Mouse (Mus musculus) liver, embryonic 13.5 days (tissue): ENCODE measurements around the gene Olfr943. TPM values are rescaled to one million over a fixed set of nuclear protein-coding genes. Genes with fewer than 3 reads are reported as not detected.

Source experiments
- ATAC-seq: fragments of 200-750 bp; cut with Nextera tagmentation; 2 replicates; pipeline ENCODE4 v1.8.0; 2017; ENCODE audit warnings: low read depth, mild to moderate bottlenecking, moderate number of reproducible peaks, moderate library complexity
- DNase-seq: peaks from one replicate; pipeline ENCODE4 v3.0.0; 2022
- H3K27ac ChIP-seq: fragments of 300-500 bp; sonication (generic); 2 replicates; pipeline ENCODE4 v1.5.1; 2015; ENCODE audit warnings: moderate library complexity, mild to moderate bottlenecking, inconsistent platforms
- H3K27me3 ChIP-seq: fragments of 300-500 bp; sonication (generic); 2 replicates; pipeline ENCODE4 v1.6.1; 2015; ENCODE audit warnings: mild to moderate bottlenecking, inconsistent platforms
- H3K36me3 ChIP-seq: fragments of 300-500 bp; sonication (generic); 2 replicates; pipeline ENCODE4 v1.6.1; 2015; ENCODE audit warnings: mild to moderate bottlenecking, inconsistent platforms
- H3K4me1 ChIP-seq: fragments of 300-500 bp; sonication (generic); replicated peaks from 2 replicates; pipeline ENCODE4 v1.6.1; 2015; ENCODE audit warnings: inconsistent platforms
- H3K4me2 ChIP-seq: fragments of 300-500 bp; sonication (generic); 2 replicates; pipeline ENCODE4 v1.6.1; 2015; ENCODE audit warnings: inconsistent platforms, mild to moderate bottlenecking, moderate library complexity
- H3K4me3 ChIP-seq: fragments of 300-500 bp; sonication (generic); replicated peaks from 2 replicates; pipeline ENCODE4 v1.5.1; 2015; ENCODE audit warnings: mild to moderate bottlenecking, inconsistent platforms
- H3K9ac ChIP-seq: fragments of 300-500 bp; sonication (generic); 2 replicates; pipeline ENCODE4 v1.6.1; 2015; ENCODE audit warnings: mild to moderate bottlenecking, inconsistent platforms
- H3K9me3 ChIP-seq: fragments of 300-500 bp; sonication (generic); replicated peaks from 2 replicates; pipeline ENCODE4 v1.6.1; 2016; ENCODE audit warnings: inconsistent platforms
- WGBS: fragments of 180-500 bp; shearing (Covaris S2); methylation state at CpG from one replicate; pipeline ENCODE4 v1.1.7; 2015; ENCODE audit not compliant: insufficient replicate concordance; 5-methylcytosine and 5-hydroxymethylcytosine counted together
- polyA plus RNA-seq: library from polyadenylated mRNA; unstranded; fragments of >200 nt; fragmentation: Nextera tagmentation; extraction: Ambion mirVana; gene quantifications from 2 replicates; pipeline ENCODE4 v1.2.1, GENCODE M21; 2015

Olfr943 gene
- polyA plus RNA-seq, result not detected in 2 replicates

DNA sequence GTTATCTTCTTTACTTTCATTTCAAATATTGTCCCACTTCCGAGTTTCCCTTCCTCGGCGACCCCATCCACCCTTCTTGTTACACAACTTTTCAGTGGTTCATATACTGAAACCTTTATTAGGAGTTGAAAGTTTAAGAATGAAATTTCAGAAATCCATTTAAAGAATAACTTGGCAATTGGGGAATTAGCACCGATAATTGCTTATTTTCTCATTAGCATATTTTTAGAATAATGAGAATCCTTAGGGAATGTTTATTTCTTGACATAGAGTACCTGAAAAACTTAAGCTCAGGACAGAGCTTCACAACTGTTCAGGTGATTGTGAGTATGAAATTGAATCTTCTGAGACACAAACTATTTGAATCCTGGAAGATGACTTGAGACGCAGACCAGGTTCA, at the start of gene Olfr943:
Gene Olfr943 (plus strand): TSS at position 301 of the 400 bp plus-strand sequence.
- no peak for ATAC-seq
- Histone ChIP-seq H3K27me3 (no peaks in the 10 kb centered on the region), H3K36me3 (no peaks in the 10 kb centered on the region), H3K4me2 (no peak within 1 kb of the TSS), H3K4me3 (no peak within 1 kb of the TSS), H3K9ac (no peak within 1 kb of the TSS), H3K4me1 (no peaks in the 10 kb centered on the region), H3K27ac (no peak within 1 kb of the TSS), H3K9me3 (no peaks in the 10 kb centered on the region)
- WGBS, result 71% methylated on average over 5 of the region's 5 CpGs
- DNase-seq, result no peak

DNA sequence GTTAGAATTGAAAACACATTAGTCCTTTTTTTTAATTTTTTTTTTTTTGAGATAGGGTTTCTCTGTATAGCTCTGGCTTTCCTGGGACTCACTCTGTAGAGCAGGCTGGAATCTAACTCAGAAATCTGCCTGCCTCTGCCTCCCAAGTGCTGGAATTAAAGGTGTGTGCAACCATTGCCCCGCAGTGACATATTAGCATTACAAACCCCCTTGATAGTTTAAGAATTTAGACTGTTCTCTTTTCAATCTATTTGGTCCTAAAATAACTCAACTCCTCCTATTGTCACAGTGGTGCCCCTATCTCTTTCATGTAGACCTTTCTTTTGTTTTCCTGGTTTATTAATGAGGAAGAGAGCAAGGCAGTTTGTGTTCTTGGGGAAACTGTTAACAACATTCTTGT, 38.8 kb upstream of the Olfr943 start:
- H3K9me3 ChIP-seq, result no peaks in the 10 kb centered on the region; the same call in 1 of the 2 replicates
- no peak overlapping the region for H3K9ac ChIP-seq
- no peak for DNase-seq
- H3K27me3 ChIP-seq, result no peaks in the 10 kb centered on the region
- no peak overlapping the region for H3K4me3 ChIP-seq
- H3K36me3 ChIP-seq, result no peaks in the 10 kb centered on the region
- no peak overlapping the region for H3K27ac ChIP-seq
- H3K4me1 ChIP-seq, result no peaks in the 10 kb centered on the region
- WGBS, result 50% methylated on average over 1 of the region's 1 CpGs
- no peak overlapping the region for H3K4me2 ChIP-seq
- no peak for ATAC-seq

DNA sequence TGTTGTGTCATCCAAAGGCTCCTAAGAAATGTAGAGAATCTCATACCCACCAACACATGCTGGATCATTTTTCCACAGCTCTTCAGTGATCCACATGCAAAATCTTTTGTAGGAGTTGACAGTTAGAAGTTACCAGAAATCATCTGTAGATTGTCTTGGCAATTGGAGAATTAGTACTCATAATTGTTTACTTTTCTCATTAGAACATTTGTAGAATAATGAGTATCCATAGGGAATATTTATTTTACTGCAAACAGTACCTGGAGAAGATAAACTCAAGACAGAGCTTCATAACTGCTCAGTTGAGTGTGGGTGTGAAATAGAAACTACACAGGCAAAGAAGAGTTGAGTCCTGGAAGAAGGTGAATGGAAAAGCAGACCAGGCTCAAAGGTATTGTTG, 38.3 kb upstream of the Olfr943 start, which contains the start of gene Olfr27:
Gene Olfr27 (plus strand): TSS at position 301 of the 400 bp plus-strand sequence.
- H3K4me3 ChIP-seq, result no peak within 1 kb of the TSS
- no peak for DNase-seq
- H3K4me2 ChIP-seq, result no peak within 1 kb of the TSS
- no peak within 1 kb of the TSS for H3K9ac ChIP-seq
- no peaks in the 10 kb centered on the region for H3K36me3 ChIP-seq
- H3K27me3 ChIP-seq, result no peaks in the 10 kb centered on the region
- no peak for ATAC-seq
- no peak within 1 kb of the TSS for H3K27ac ChIP-seq
- H3K9me3 ChIP-seq, result no peaks in the 10 kb centered on the region; the same call in 1 of the 2 replicates
- H3K4me1 ChIP-seq, result no peaks in the 10 kb centered on the region

DNA sequence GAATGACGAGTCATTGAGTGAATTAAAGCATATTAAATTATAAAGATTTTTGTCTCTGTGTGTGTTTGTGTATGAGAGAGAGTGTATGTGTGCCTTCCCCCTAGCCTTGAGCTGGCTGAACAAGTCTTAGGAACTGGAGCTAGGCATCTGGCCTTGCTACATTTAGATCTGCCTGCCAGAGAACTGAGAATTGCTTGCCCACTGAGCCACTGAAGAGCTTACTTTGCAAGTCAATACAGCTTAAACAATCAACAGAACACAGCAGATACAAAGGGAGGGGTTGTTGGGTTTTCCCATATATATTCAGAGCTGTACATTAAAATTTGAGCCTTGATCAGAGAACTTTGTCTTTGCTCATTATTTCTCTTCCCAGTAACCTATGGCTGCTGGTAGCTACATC, 13.7 kb upstream of the Olfr943 start:
- Histone ChIP-seq H3K27ac (no peak overlapping the region), H3K9ac (no peak overlapping the region), H3K4me2 (no peak overlapping the region), H3K27me3 (no peaks in the 10 kb centered on the region), H3K4me3 (no peak overlapping the region), H3K9me3 (no peaks in the 10 kb centered on the region), H3K36me3 (no peaks in the 10 kb centered on the region), H3K4me1 (no peaks in the 10 kb centered on the region)
- DNase-seq (no peak), ATAC-seq (no peak)
- WGBS, result 23% methylated on average over 1 of the region's 1 CpGs

DNA sequence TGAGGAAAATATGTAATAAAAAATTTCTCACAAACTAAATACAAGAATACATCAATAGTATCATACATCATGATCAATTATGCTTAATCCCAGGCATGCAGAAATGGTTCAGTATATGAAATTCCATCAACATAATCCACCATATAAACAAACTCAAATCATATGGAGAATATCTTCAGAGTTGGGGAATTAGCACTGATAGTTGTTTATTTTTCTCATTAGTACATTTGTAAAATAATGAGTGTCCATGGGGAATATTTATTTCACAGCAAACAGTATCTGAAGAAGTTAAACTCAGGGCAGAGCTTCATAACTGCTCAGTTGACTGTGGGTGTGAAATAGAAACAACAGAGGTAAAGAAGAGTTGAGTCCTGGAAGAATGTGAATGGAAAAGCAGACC, 35.5 kb downstream of the Olfr943 start, which contains the start of gene Olfr944:
Gene Olfr944 (plus strand): TSS at position 301 of the 400 bp plus-strand sequence.
- Histone ChIP-seq H3K9ac (no peak within 1 kb of the TSS), H3K27me3 (no peaks in the 10 kb centered on the region), H3K9me3 (no peaks in the 10 kb centered on the region), H3K36me3 (no peaks in the 10 kb centered on the region), H3K4me3 (no peak within 1 kb of the TSS), H3K27ac (no peak within 1 kb of the TSS), H3K4me1 (no peaks in the 10 kb centered on the region), H3K4me2 (no peak within 1 kb of the TSS)
- no peak for ATAC-seq
- DNase-seq, result no peak

Other genes starting within 250 kb of the Olfr943 start
- not detected in 2 replicates for gene Olfr930, start 236.5 kb upstream of the Olfr943 start, polyA plus RNA-seq
- gene Olfr933, start 194.0 kb upstream of the Olfr943 start, polyA plus RNA-seq, result not detected in 2 replicates
- gene Olfr934, start 178.0 kb upstream of the Olfr943 start, polyA plus RNA-seq, result not detected in 2 replicates
- gene Olfr935, start 166.6 kb upstream of the Olfr943 start, polyA plus RNA-seq, result not detected in 2 replicates
- gene Olfr146, start 142.9 kb upstream of the Olfr943 start, polyA plus RNA-seq, result not detected in 2 replicates
- not detected in 2 replicates for gene Olfr937, start 101.4 kb upstream of the Olfr943 start, polyA plus RNA-seq
- not detected in 2 replicates for gene Olfr938, start 87.4 kb upstream of the Olfr943 start, polyA plus RNA-seq
- gene Olfr27, start 38.2 kb upstream of the Olfr943 start, polyA plus RNA-seq, result not detected in 2 replicates
- gene Olfr944, start 35.6 kb downstream of the Olfr943 start, polyA plus RNA-seq, result not detected in 2 replicates
- gene Olfr1537, start 83.7 kb downstream of the Olfr943 start, polyA plus RNA-seq, result not detected in 2 replicates
- gene Olfr945, start 110.5 kb downstream of the Olfr943 start, polyA plus RNA-seq, result not detected in 2 replicates
- not detected in 2 replicates for gene Olfr948, start 159.7 kb downstream of the Olfr943 start, polyA plus RNA-seq
- gene Olfr951, start 221.1 kb downstream of the Olfr943 start, polyA plus RNA-seq, result not detected in 2 replicates